Mouse (Mus musculus): ENCODE data around the gene Ccl6. TPM values are rescaled to one million over a fixed set of nuclear protein-coding genes. Genes with fewer than 3 reads are reported as not detected.

Gene Ccl6
- polyA plus RNA-seq, 1 experiment = 6.2 TPM

- TF ChIP-seq CTCF (conservative IDR thresholded peaks at IDR 0.05; ENCODE audit: insufficient read depth, insufficient read length, low read depth, low read length) = no peak
- TF ChIP-seq POLR2A (IDR thresholded peaks at IDR 0.05; ENCODE audit: low read depth, low read length) = no peak
- WGBS = 82% methylated on average over 3 of the region's 3 CpGs
- Histone ChIP-seq H3K36me3 (ENCODE audit: control insufficient read depth, insufficient read depth, low read length) (no peaks in the 10 kb centered on the region), H3K27ac (ENCODE audit: insufficient read depth, low read depth, low read length) (no peak overlapping the region), H3K4me1 (ENCODE audit: control insufficient read depth, insufficient read depth, low read length) (no peaks in the 10 kb centered on the region), H3K27me3 (replicated peaks; ENCODE audit: control insufficient read depth, insufficient read depth, low read length) (no peaks in the 10 kb centered on the region), H3K4me3 (ENCODE audit: insufficient read depth, low read depth, low read length) (no peak overlapping the region)
- no peak for DNase-seq
Observed at GRCm38 (mm10) chr11:83598991-83599390, 6.1 kb upstream of the Ccl6 start.

GRCm38 (mm10) chr11:83598207-83598837 lies 5.4 kb upstream of the Ccl6 start:
- WGBS = 54% methylated on average over 3 of the region's 3 CpGs
- Histone ChIP-seq H3K27ac (ENCODE audit: insufficient read depth, low read depth, low read length) (0 out of 2 replicates have a peak overlapping the region, but pooled peaks have one; percentile 45), H3K27me3 (replicated peaks; ENCODE audit: control insufficient read depth, insufficient read depth, low read length) (no peaks in the 10 kb centered on the region), H3K4me3 (ENCODE audit: insufficient read depth, low read depth, low read length) (no peak overlapping the region), H3K4me1 (ENCODE audit: control insufficient read depth, insufficient read depth, low read length) (no peaks in the 10 kb centered on the region), H3K36me3 (ENCODE audit: control insufficient read depth, insufficient read depth, low read length) (no peaks in the 10 kb centered on the region)
- DNase-seq = peak; percentile 26
- TF ChIP-seq CTCF (conservative IDR thresholded peaks at IDR 0.05; ENCODE audit: insufficient read depth, insufficient read length, low read depth, low read length) (no peak), POLR2A (IDR thresholded peaks at IDR 0.05; ENCODE audit: low read depth, low read length) (no peak)

DNA sequence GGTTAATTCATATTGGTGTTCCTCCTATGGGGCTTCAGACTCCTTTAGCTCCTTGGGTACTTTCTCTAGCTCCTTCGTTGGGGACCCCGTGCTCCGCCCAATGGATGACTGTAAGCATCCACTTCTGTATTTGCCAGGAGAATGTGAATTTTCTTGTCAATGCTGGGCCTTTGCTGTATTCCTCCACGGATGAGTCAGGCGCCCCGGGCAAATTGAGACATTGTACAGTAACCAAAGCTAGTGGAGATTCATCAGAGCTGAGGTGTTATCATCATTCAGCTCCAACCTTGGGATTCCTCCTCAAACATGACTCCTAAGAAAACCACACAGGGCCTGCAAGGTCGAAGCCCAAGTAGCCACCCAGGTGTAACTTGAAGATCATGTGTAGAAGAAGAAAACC lies 4.9 kb upstream of the Ccl6 start:
- H3K27ac ChIP-seq (ENCODE audit: insufficient read depth, low read depth, low read length) = no peak overlapping the region
- H3K4me3 ChIP-seq (ENCODE audit: insufficient read depth, low read depth, low read length) = no peak overlapping the region
- no peak for DNase-seq
- TF ChIP-seq POLR2A (IDR thresholded peaks at IDR 0.05; ENCODE audit: low read depth, low read length) (no peak), CTCF (conservative IDR thresholded peaks at IDR 0.05; ENCODE audit: insufficient read depth, insufficient read length, low read depth, low read length) (no peak)
- no peaks in the 10 kb centered on the region for H3K36me3 ChIP-seq (ENCODE audit: control insufficient read depth, insufficient read depth, low read length)
- H3K27me3 ChIP-seq (replicated peaks; ENCODE audit: control insufficient read depth, insufficient read depth, low read length) = no peaks in the 10 kb centered on the region
- 90% methylated on average over 7 of the region's 7 CpGs for WGBS
- H3K4me1 ChIP-seq (ENCODE audit: control insufficient read depth, insufficient read depth, low read length) = no peaks in the 10 kb centered on the region

DNA sequence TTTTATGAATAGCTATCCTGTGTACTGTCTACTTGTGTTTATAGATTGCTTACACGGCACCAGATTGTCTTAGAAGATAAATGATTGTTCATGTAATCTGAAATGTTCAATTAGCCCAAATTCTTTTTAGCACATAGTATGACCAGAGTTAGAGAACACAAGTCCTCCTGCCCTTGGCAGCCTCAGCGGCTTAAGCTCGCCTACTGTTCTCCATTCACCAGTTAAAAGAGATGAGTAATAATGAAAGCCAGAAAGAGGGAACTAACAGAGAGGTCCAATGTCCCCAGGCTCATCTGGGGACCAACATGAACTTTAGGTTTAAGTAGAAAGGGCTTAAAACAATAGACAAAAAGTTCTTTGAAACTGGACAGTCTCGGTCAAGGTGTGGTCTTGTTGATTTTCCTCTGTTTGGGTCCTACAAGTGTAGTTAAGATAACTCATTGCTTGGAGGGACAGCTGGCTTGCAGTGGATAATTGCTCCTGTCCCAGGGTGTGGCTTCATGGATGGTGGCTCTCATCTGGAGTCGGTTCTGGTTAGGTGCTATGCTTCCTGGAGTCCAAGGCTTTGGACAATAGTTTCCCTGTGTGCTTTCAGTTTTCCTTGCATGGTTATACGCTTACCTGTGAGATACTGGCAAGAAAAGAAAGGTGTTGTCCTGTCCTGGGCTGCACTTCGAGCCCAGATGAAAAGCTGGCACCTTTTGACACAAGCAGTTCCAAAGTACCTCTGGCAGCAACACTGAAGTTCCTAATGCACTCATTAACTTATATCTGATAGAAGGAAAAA lies 3.0 kb upstream of the Ccl6 start:
- WGBS = 69% methylated on average over 7 of the region's 7 CpGs
- H3K4me1 ChIP-seq (ENCODE audit: control insufficient read depth, insufficient read depth, low read length) = no peaks in the 10 kb centered on the region
- TF ChIP-seq POLR2A (IDR thresholded peaks at IDR 0.05; ENCODE audit: low read depth, low read length) = no peak
- TF ChIP-seq CTCF (conservative IDR thresholded peaks at IDR 0.05; ENCODE audit: insufficient read depth, insufficient read length, low read depth, low read length) = no peak

DNA sequence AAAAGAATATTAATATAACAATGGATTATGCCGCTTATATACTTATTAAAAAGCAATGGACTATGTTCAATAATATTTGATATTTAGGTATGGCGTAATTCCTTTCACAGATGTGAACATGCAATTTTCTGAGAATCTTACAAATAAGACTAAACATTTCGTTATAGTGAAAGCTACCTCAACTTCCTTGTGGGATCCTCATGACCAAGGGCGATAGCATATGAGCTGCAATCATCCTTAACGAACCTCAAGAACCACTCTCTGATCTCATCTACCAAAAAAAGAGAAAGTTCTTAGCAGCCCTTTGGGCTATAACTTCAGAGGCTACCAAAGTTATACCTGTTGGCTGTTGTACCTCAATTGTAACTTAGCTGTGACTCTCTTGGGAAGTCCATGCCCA lies 566 bp upstream of the Ccl6 start:
- Histone ChIP-seq H3K4me3 (ENCODE audit: insufficient read depth, low read depth, low read length) (no peak overlapping the region), H3K36me3 (ENCODE audit: control insufficient read depth, insufficient read depth, low read length) (no peaks in the 10 kb centered on the region), H3K27me3 (replicated peaks; ENCODE audit: control insufficient read depth, insufficient read depth, low read length) (no peaks in the 10 kb centered on the region), H3K4me1 (ENCODE audit: control insufficient read depth, insufficient read depth, low read length) (no peaks in the 10 kb centered on the region), H3K27ac (ENCODE audit: insufficient read depth, low read depth, low read length) (no peak overlapping the region)
- WGBS = 93% methylated on average over 5 of the region's 5 CpGs
- DNase-seq = no peak
- TF ChIP-seq CTCF (conservative IDR thresholded peaks at IDR 0.05; ENCODE audit: insufficient read depth, insufficient read length, low read depth, low read length) = no peak
- TF ChIP-seq POLR2A (IDR thresholded peaks at IDR 0.05; ENCODE audit: low read depth, low read length) = no peak

More for the DNA sequence above, 3.0 kb upstream of the Ccl6 start:
- Histone ChIP-seq H3K36me3 (ENCODE audit: control insufficient read depth, insufficient read depth, low read length) (no peaks in the 10 kb centered on the region), H3K27ac (ENCODE audit: insufficient read depth, low read depth, low read length) (no peak overlapping the region), H3K4me3 (ENCODE audit: insufficient read depth, low read depth, low read length) (no peak overlapping the region), H3K27me3 (replicated peaks; ENCODE audit: control insufficient read depth, insufficient read depth, low read length) (no peaks in the 10 kb centered on the region)
- DNase-seq = no peak

GRCm38 (mm10) chr11:83584232-83584631 lies 8.7 kb downstream of the Ccl6 start:
- no peaks in the 10 kb centered on the region for H3K36me3 ChIP-seq (ENCODE audit: control insufficient read depth, insufficient read depth, low read length)
- no peak for DNase-seq
- 0 out of 2 replicates have a peak, but pooled peaks cover 2% of the 10 kb centered on the region for H3K4me1 ChIP-seq (ENCODE audit: control insufficient read depth, insufficient read depth, low read length)
- 85% methylated on average over 2 of the region's 2 CpGs for WGBS
- H3K4me3 ChIP-seq (ENCODE audit: insufficient read depth, low read depth, low read length) = no peak overlapping the region
- TF ChIP-seq POLR2A (IDR thresholded peaks at IDR 0.05; ENCODE audit: low read depth, low read length) = no peak
- TF ChIP-seq CTCF (conservative IDR thresholded peaks at IDR 0.05; ENCODE audit: insufficient read depth, insufficient read length, low read depth, low read length) = no peak
- no peak overlapping the region for H3K27ac ChIP-seq (ENCODE audit: insufficient read depth, low read depth, low read length)
- H3K27me3 ChIP-seq (replicated peaks; ENCODE audit: control insufficient read depth, insufficient read depth, low read length) = no peaks in the 10 kb centered on the region

- H3K36me3 ChIP-seq (ENCODE audit: control insufficient read depth, insufficient read depth, low read length) = no peaks in the 10 kb centered on the region
- 0 out of 2 replicates have a peak, but pooled peaks cover 2% of the 10 kb centered on the region for H3K4me1 ChIP-seq (ENCODE audit: control insufficient read depth, insufficient read depth, low read length)
- H3K27ac ChIP-seq (ENCODE audit: insufficient read depth, low read depth, low read length) = peak overlapping the region; percentile 83
- TF ChIP-seq CTCF (conservative IDR thresholded peaks at IDR 0.05; ENCODE audit: insufficient read depth, insufficient read length, low read depth, low read length) = no peak
- DNase-seq = no peak
- no peaks in the 10 kb centered on the region for H3K27me3 ChIP-seq (replicated peaks; ENCODE audit: control insufficient read depth, insufficient read depth, low read length)
- no peak overlapping the region for H3K4me3 ChIP-seq (ENCODE audit: insufficient read depth, low read depth, low read length)
Observed at GRCm38 (mm10) chr11:83583450-83583754, 9.5 kb downstream of the Ccl6 start.
